Mouse (Mus musculus) forebrain, embryonic 16.5 days (tissue): ENCODE results near the gene Tnks1bp1. TPM values are rescaled to one million over a fixed set of nuclear protein-coding genes. Genes with fewer than 3 reads are reported as not detected.

ENCODE experiments used
- polyA plus RNA-seq: library from polyadenylated mRNA; unstranded; fragments of >200 nt; fragmentation: Nextera tagmentation; extraction: Ambion mirVana; gene quantifications from 2 replicates; pipeline ENCODE4 v1.2.1, GENCODE M21; 2015

The Tnks1bp1 gene
- polyA plus RNA-seq, 1 experiment from 2014 or later = 26.2 TPM

Other genes starting within 250 kb of the Tnks1bp1 start
- 21.2 and 28.1 TPM in 2 replicates for gene Ube2l6, start 249.2 kb upstream of the Tnks1bp1 start, polyA plus RNA-seq
- gene Smtnl1, start 225.4 kb upstream of the Tnks1bp1 start, polyA plus RNA-seq = not detected in 2 replicates
- gene Timm10, start 221.0 kb upstream of the Tnks1bp1 start, polyA plus RNA-seq = 58.0 and 69.5 TPM in 2 replicates
- gene Slc43a1, start 209.2 kb upstream of the Tnks1bp1 start, polyA plus RNA-seq = 2.6 and 3.1 TPM in 2 replicates
- 9.8 and 11.4 TPM in 2 replicates for gene Rtn4rl2, start 161.3 kb upstream of the Tnks1bp1 start, polyA plus RNA-seq
- 6.6 and 7.2 TPM in 2 replicates for gene Slc43a3, start 111.4 kb upstream of the Tnks1bp1 start, polyA plus RNA-seq
- gene Prg2, start 67.6 kb upstream of the Tnks1bp1 start, polyA plus RNA-seq = not detected in 2 replicates
- not detected in 2 replicates for gene Prg3, start 59.8 kb upstream of the Tnks1bp1 start, polyA plus RNA-seq
- gene Ssrp1, start 10.8 kb upstream of the Tnks1bp1 start, polyA plus RNA-seq = 228 and 250 TPM in 2 replicates
- gene P2rx3, start 10.6 kb upstream of the Tnks1bp1 start, polyA plus RNA-seq = 0.66 and 1.1 TPM in 2 replicates
- gene Aplnr, start 88.2 kb downstream of the Tnks1bp1 start, polyA plus RNA-seq = 20.7 and 34.3 TPM in 2 replicates
- 12.3 and 14.9 TPM in 2 replicates for gene Lrrc55, start 149.2 kb downstream of the Tnks1bp1 start, polyA plus RNA-seq